Mouse (Mus musculus): Measurements from ENCODE around the gene 5730409E04Rik. TPM values are rescaled to one million over a fixed set of nuclear protein-coding genes. Genes with fewer than 3 reads are reported as not detected.

The 5730409E04Rik gene
- polyA plus RNA-seq (2015; fragmentation: Nextera tagmentation; extraction: Ambion mirVana): 2.1 and 2.3 TPM in 2 replicates

DNA sequence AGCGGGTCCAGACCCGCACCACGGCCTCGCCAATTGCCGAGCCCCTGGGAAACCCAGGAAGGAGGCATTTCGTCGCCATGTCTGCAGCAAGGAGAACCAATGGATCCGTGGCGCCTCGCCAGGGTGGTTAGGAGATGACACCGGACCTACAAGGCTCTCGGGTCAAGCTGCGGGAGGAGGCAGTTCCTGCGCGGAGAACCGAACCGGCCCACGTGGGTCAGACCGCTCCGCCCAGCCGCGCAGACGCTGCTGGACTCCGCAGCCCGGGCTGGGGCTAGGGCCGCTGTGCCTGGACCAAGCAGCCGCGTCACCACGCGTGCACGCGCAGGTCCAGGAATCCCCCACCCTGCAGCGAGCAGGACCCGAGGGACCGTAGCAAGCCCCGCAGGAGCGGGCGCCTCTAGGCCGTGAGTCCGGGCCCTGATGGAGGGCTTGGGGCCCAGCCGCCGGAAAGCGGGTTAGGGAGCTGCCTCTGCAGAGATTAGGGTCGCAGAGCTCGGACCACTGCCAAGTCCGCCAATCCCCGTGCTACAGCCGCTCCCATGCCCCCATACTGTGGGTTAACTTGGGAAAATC is at the start of gene 5730409E04Rik:
5730409E04Rik (plus strand) TSS at position 213 of the 576 bp plus-strand sequence.
- Histone ChIP-seq H3K9me3 (no peaks in the 10 kb centered on the region), H3K27ac (peak within 1 kb of the TSS; percentile 59), H3K27me3 (no peaks in the 10 kb centered on the region), H3K36me3 (no peaks in the 10 kb centered on the region), H3K9ac (peak within 1 kb of the TSS; percentile 85), H3K4me3 (peak within 1 kb of the TSS; percentile 68), H3K4me2 (peak within 1 kb of the TSS; percentile 94), H3K4me1 (no peaks in the 10 kb centered on the region)
- WGBS: under 1% methylated on average over 48 of the region's 48 CpGs
- peak; percentile 94 for ATAC-seq (ENCODE audit: borderline replicate concordance, extremely low read depth, low FRiP score, low TSS enrichment)

DNA sequence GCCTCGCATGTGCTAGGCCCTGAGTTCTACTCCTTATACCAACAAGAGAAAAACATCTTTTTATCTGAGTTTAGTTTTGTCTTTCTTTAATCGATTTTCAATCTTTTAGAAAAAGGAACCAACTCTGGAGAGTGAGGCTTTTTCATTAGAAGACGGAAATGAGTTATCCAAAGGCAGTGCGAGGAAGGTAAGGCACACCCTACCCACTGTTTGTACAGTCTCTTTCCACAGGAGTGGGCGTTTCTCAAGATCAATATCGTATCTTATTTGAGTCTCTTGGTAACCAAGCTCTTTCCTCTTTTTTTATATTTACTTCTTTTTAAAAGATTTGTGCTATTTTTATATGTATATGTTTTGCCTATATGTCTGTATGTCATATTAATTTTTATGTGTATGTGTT is 45.8 kb upstream of the 5730409E04Rik start:
- H3K27me3 ChIP-seq: no peaks in the 10 kb centered on the region
- no peak overlapping the region for H3K4me3 ChIP-seq
- H3K9ac ChIP-seq: no peak overlapping the region
- H3K4me1 ChIP-seq: 0 out of 2 replicates have a peak, but pooled peaks cover 3% of the 10 kb centered on the region
- H3K9me3 ChIP-seq: no peaks in the 10 kb centered on the region
- H3K27ac ChIP-seq: no peak overlapping the region
- 88% methylated on average over 6 of the region's 6 CpGs for WGBS
- H3K4me2 ChIP-seq: no peak overlapping the region
- ATAC-seq (ENCODE audit: borderline replicate concordance, extremely low read depth, low FRiP score, low TSS enrichment): no peak
- peaks cover 61% of the 10 kb centered on the region for H3K36me3 ChIP-seq

GRCm38 (mm10) chr4:126567243-126567642 is 42.4 kb upstream of the 5730409E04Rik start:
- Histone ChIP-seq H3K9ac (no peak overlapping the region), H3K4me1 (no peaks in the 10 kb centered on the region), H3K9me3 (no peaks in the 10 kb centered on the region), H3K4me3 (no peak overlapping the region), H3K36me3 (peaks cover 68% of the 10 kb centered on the region), H3K27me3 (no peaks in the 10 kb centered on the region), H3K27ac (no peak overlapping the region), H3K4me2 (no peak overlapping the region)
- 92% methylated on average over 4 of the region's 4 CpGs for WGBS
- no peak for ATAC-seq (ENCODE audit: borderline replicate concordance, extremely low read depth, low FRiP score, low TSS enrichment)

- no peaks in the 10 kb centered on the region for H3K9me3 ChIP-seq
- H3K4me1 ChIP-seq: no peaks in the 10 kb centered on the region
- no peak overlapping the region for H3K4me3 ChIP-seq
- 90% methylated on average over 3 of the region's 3 CpGs for WGBS
- H3K4me2 ChIP-seq: no peak overlapping the region
- no peak overlapping the region for H3K27ac ChIP-seq
- no peak overlapping the region for H3K9ac ChIP-seq
- H3K36me3 ChIP-seq: peaks cover 80% of the 10 kb centered on the region
- ATAC-seq (ENCODE audit: borderline replicate concordance, extremely low read depth, low FRiP score, low TSS enrichment): no peak
- H3K27me3 ChIP-seq: no peaks in the 10 kb centered on the region
Measured at GRCm38 (mm10) chr4:126569783-126570182, 39.8 kb upstream of the 5730409E04Rik start.

GRCm38 (mm10) chr4:126576281-126576680 is 33.3 kb upstream of the 5730409E04Rik start:
- Histone ChIP-seq H3K4me1 (no peaks in the 10 kb centered on the region), H3K9me3 (no peaks in the 10 kb centered on the region), H3K27me3 (no peaks in the 10 kb centered on the region), H3K9ac (no peak overlapping the region), H3K4me3 (no peak overlapping the region), H3K36me3 (peaks cover 96% of the 10 kb centered on the region), H3K27ac (no peak overlapping the region), H3K4me2 (no peak overlapping the region)
- no peak for ATAC-seq (ENCODE audit: borderline replicate concordance, extremely low read depth, low FRiP score, low TSS enrichment)
- WGBS: 89% methylated on average over 5 of the region's 5 CpGs

DNA sequence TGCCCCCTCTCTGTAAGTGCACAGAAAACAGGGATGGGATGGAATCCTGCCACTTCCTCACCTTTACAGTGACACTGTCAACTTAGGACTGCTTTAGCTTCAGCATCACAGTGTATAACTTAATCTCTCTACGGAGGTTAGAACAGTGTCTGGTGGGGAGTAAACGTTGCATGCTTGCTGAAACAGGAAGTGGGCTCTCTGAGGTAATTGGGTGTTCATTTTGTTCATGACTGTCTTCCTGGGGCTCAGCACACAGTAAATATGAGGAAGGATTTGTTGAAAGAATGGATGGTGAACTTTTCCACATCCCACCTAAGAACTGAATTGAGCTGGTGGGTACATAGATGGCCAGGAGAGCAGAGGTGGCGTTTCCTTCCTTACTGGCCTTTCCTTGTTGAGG is 31.7 kb upstream of the 5730409E04Rik start:
- Histone ChIP-seq H3K9me3 (no peaks in the 10 kb centered on the region), H3K4me3 (no peak overlapping the region), H3K9ac (no peak overlapping the region), H3K27me3 (no peaks in the 10 kb centered on the region), H3K4me1 (no peaks in the 10 kb centered on the region), H3K36me3 (peaks cover 96% of the 10 kb centered on the region), H3K4me2 (no peak overlapping the region), H3K27ac (no peak overlapping the region)
- no peak for ATAC-seq (ENCODE audit: borderline replicate concordance, extremely low read depth, low FRiP score, low TSS enrichment)
- WGBS: 86% methylated on average over 3 of the region's 3 CpGs

GRCm38 (mm10) chr4:126579077-126579476 is 30.5 kb upstream of the 5730409E04Rik start:
- no peak overlapping the region for H3K9ac ChIP-seq
- H3K4me2 ChIP-seq: no peak overlapping the region
- no peaks in the 10 kb centered on the region for H3K9me3 ChIP-seq
- no peak for ATAC-seq (ENCODE audit: borderline replicate concordance, extremely low read depth, low FRiP score, low TSS enrichment)
- H3K27ac ChIP-seq: no peak overlapping the region
- H3K4me3 ChIP-seq: no peak overlapping the region
- no peaks in the 10 kb centered on the region for H3K27me3 ChIP-seq
- no peaks in the 10 kb centered on the region for H3K4me1 ChIP-seq
- peaks cover 96% of the 10 kb centered on the region for H3K36me3 ChIP-seq
- WGBS: 77% methylated on average over 2 of the region's 2 CpGs

DNA sequence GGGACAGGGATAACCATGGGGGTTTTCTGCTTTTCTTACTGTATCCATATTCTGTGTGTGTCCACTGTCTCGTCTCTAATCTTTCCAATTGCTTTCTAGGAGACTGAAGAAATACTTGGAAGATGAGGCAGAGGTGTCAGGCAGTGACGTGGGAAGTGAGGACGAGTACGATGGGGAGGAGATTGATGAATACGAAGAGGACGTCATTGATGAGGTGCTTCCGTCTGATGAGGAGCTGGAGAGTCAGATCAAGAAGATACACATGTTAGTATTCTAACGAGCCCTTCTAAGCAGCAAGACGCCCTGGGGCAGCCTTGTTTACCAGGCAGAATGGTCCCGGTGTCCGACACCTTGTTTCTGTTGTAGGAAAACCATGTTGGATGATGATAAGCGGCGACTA is 23.9 kb upstream of the 5730409E04Rik start:
- no peaks in the 10 kb centered on the region for H3K27me3 ChIP-seq
- 90% methylated on average over 13 of the region's 13 CpGs for WGBS

GRCm38 (mm10) chr4:126592039-126592438 is 17.6 kb upstream of the 5730409E04Rik start:
- Histone ChIP-seq H3K27ac (no peak overlapping the region), H3K4me3 (no peak overlapping the region), H3K36me3 (peaks cover 58% of the 10 kb centered on the region), H3K4me1 (no peaks in the 10 kb centered on the region), H3K27me3 (no peaks in the 10 kb centered on the region), H3K9ac (no peak overlapping the region), H3K4me2 (no peak overlapping the region), H3K9me3 (no peaks in the 10 kb centered on the region)
- no peak for ATAC-seq (ENCODE audit: borderline replicate concordance, extremely low read depth, low FRiP score, low TSS enrichment)
- WGBS: 85% methylated on average over 6 of the region's 6 CpGs

More for the DNA sequence above, 23.9 kb upstream of the 5730409E04Rik start:
- Histone ChIP-seq H3K27ac (no peak overlapping the region), H3K4me2 (no peak overlapping the region), H3K9me3 (no peaks in the 10 kb centered on the region), H3K4me3 (no peak overlapping the region), H3K4me1 (no peaks in the 10 kb centered on the region), H3K9ac (no peak overlapping the region), H3K36me3 (peaks cover 80% of the 10 kb centered on the region)
- ATAC-seq (ENCODE audit: borderline replicate concordance, extremely low read depth, low FRiP score, low TSS enrichment): no peak

- no peaks in the 10 kb centered on the region for H3K27me3 ChIP-seq
- no peak overlapping the region for H3K4me2 ChIP-seq
- no peak overlapping the region for H3K4me3 ChIP-seq
- no peak for ATAC-seq (ENCODE audit: borderline replicate concordance, extremely low read depth, low FRiP score, low TSS enrichment)
- peaks cover 8% of the 10 kb centered on the region; the same call in 1 of the 2 replicates for H3K4me1 ChIP-seq
- no peak overlapping the region for H3K9ac ChIP-seq
- H3K27ac ChIP-seq: no peak overlapping the region
- WGBS: 26% methylated on average over 8 of the region's 8 CpGs
- H3K36me3 ChIP-seq: no peaks in the 10 kb centered on the region
- no peaks in the 10 kb centered on the region for H3K9me3 ChIP-seq
Measured at GRCm38 (mm10) chr4:126599971-126600754, 9.5 kb upstream of the 5730409E04Rik start.

DNA sequence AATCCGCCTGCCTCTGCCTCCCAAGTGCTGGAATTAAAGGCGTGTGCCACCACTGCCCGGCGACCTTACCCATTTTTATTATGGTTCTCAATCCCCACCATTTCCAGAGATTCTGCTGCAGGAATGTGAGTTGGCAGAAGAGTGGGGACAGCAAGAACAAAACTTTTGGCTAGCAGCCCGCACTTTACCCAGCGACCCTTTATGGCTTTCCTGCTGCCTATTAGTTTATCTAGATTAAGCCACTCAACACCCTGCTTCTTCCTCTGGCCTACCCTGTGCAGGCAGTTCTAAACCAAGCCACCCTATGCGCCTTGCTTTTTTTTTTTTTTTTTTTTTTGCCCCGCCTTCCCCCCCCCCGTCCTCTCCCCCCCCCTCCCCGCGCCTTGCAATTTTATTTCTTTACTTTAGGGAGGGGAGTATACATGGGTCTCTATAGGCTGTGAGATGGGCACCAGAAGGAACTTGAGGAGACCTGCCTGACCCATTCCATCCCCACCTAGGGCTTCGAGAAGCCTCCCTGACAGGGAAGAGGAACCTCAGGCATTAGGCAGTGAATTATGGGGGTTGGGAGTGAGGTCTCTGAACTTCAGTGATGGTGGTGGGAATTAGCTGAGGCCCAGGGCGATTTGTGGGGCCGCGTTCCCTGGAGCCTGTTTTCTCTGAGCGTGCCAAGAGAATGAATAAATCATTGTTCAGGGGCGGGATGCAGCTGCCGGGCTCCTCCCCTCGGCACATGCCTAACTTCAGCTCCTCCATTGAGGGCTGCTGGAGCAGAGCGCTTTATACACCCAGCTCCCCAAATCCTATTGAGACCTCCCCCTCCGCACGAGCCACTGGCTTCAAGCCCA is 7.8 kb upstream of the 5730409E04Rik start:
- H3K27me3 ChIP-seq: no peaks in the 10 kb centered on the region
- no peaks in the 10 kb centered on the region for H3K36me3 ChIP-seq
- peaks cover 8% of the 10 kb centered on the region; the same call in 1 of the 2 replicates for H3K4me1 ChIP-seq
- H3K4me2 ChIP-seq: peak overlapping the region; percentile 29
- peak; percentile 65 for ATAC-seq (ENCODE audit: borderline replicate concordance, extremely low read depth, low FRiP score, low TSS enrichment)
- H3K4me3 ChIP-seq: no peak overlapping the region
- H3K9ac ChIP-seq: no peak overlapping the region
- WGBS: 25% methylated on average over 18 of the region's 22 CpGs
- H3K9me3 ChIP-seq: no peaks in the 10 kb centered on the region
- H3K27ac ChIP-seq: no peak overlapping the region
